Mouse (Mus musculus) retina, postnatal 7 days (tissue): ENCODE results near the gene Slc22a2.
"Not testable (repeated sequence)": the region's sequence is repeated elsewhere in the genome, so short reads cannot be mapped to it uniquely, and the experiment has no call there.

ENCODE experiments used
- DNase-seq: peaks from one replicate; pipeline ENCODE4 v3.0.0-alpha.2; 2012; ENCODE audit warnings: low read depth, low spot score

Gene Slc22a2

GRCm38 (mm10) chr17:12583991-12584390 lies at the start of gene Slc22a2:
Gene Slc22a2 (plus strand): TSS chr17:12584132.
- DNase-seq: no peak

- peak; percentile 55 for DNase-seq
Observed at GRCm38 (mm10) chr17:12534353-12535145, 49.4 kb upstream of the Slc22a2 start.

- no peak for DNase-seq
Observed at GRCm38 (mm10) chr17:12562215-12562614, 21.7 kb upstream of the Slc22a2 start.

GRCm38 (mm10) chr17:12564481-12565000 lies 19.4 kb upstream of the Slc22a2 start:
- DNase-seq: not testable (repeated sequence)

- DNase-seq: no peak
Observed at GRCm38 (mm10) chr17:12565443-12565842, 18.5 kb upstream of the Slc22a2 start.

- DNase-seq: no peak
Observed at GRCm38 (mm10) chr17:12571316-12571715, 12.6 kb upstream of the Slc22a2 start.

GRCm38 (mm10) chr17:12571924-12572463 lies 11.9 kb upstream of the Slc22a2 start:
- no peak for DNase-seq

GRCm38 (mm10) chr17:12575391-12575790 lies 8.5 kb upstream of the Slc22a2 start:
- DNase-seq: no peak

GRCm38 (mm10) chr17:12577096-12577495 lies 6.8 kb upstream of the Slc22a2 start:
- DNase-seq: no peak

- no peak for DNase-seq
Observed at GRCm38 (mm10) chr17:12585366-12585765, 1.4 kb downstream of the Slc22a2 start.

GRCm38 (mm10) chr17:12586966-12587365 lies 3.0 kb downstream of the Slc22a2 start:
- no peak for DNase-seq

GRCm38 (mm10) chr17:12588801-12589247 lies 4.9 kb downstream of the Slc22a2 start:
- DNase-seq: no peak

- DNase-seq: no peak
Observed at GRCm38 (mm10) chr17:12590911-12591625, 7.1 kb downstream of the Slc22a2 start.

- no peak for DNase-seq
Observed at GRCm38 (mm10) chr17:12595846-12596515, 12.0 kb downstream of the Slc22a2 start.

GRCm38 (mm10) chr17:12606634-12607033 lies 22.7 kb downstream of the Slc22a2 start:
- no peak for DNase-seq

- DNase-seq: no peak
Observed at GRCm38 (mm10) chr17:12607202-12607601, 23.3 kb downstream of the Slc22a2 start.

- no peak for DNase-seq
Observed at GRCm38 (mm10) chr17:12614511-12615385, 30.8 kb downstream of the Slc22a2 start.

- DNase-seq: no peak
Observed at GRCm38 (mm10) chr17:12615429-12615828, 31.5 kb downstream of the Slc22a2 start.

- no peak for DNase-seq
Observed at GRCm38 (mm10) chr17:12619641-12620040, 35.7 kb downstream of the Slc22a2 start.

- DNase-seq: no peak
Observed at GRCm38 (mm10) chr17:12627983-12628382, 44.1 kb downstream of the Slc22a2 start.
